16 mouse cellular contexts compared by ENCODE assay signal in the genomic region with DNA sequence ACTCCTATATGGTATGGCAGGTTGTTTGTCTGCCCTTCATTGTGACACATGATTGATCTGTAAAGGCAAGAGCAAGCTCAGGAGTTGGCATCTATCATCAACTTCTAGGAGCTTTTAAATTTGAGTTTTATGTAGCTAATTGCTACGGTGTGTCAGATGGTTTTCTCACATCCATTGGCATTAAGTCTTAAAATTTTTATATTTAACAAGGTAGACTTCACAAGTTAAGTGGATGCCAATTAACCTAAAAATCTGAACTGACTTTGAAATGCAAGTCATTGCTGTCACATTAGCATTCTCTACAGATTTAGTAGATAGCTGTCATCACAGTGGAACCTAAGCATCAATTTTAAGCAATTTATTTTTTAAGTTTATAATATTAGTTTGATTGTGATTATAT.
"Had no signal": no experiment of that assay in that cellular context is flagged by ENCODE, and none has a peak within 500 bp of the region (broad histone marks: within the 10 kb centered on the region; RNA-seq: fewer than 3 reads in every experiment).

No protein-coding gene starts in this region.

- H3K36me3 ChIP-seq: lung, embryonic 15.5 days; midbrain, embryonic 13.5 days; midbrain, embryonic 15.5 days; neural tube, embryonic 12.5 days; stomach, embryonic 15.5 days had no signal

- H3K9me3 ChIP-seq: lung, embryonic 15.5 days; megakaryocyte, embryonic 14.5 days; midbrain, embryonic 13.5 days; midbrain, embryonic 15.5 days; neural tube, embryonic 12.5 days; stomach, embryonic 15.5 days had no signal

- H3K27me3 ChIP-seq: lung, embryonic 15.5 days; megakaryocyte, embryonic 14.5 days; midbrain, embryonic 13.5 days; midbrain, embryonic 15.5 days; neural tube, embryonic 12.5 days; stomach, embryonic 15.5 days had no signal

- ATAC-seq: lung, postnatal 0 days; midbrain, embryonic 13.5 days; midbrain, embryonic 15.5 days had no signal

- H3K4me2 ChIP-seq: lung, embryonic 15.5 days; midbrain, embryonic 11.5 days; midbrain, embryonic 13.5 days; midbrain, embryonic 15.5 days; neural tube, embryonic 12.5 days; stomach, embryonic 15.5 days had no signal

- H3K27ac ChIP-seq: lung, embryonic 15.5 days; macrophage; midbrain, embryonic 13.5 days; midbrain, embryonic 15.5 days; neural tube, embryonic 12.5 days; stomach, embryonic 15.5 days; stomach, postnatal 0 days had no signal

- H3K4me3 ChIP-seq: lung, embryonic 15.5 days; megakaryocyte, embryonic 14.5 days; midbrain, embryonic 13.5 days; midbrain, embryonic 15.5 days; neural tube, embryonic 12.5 days; stomach, embryonic 15.5 days had no signal

- DNase-seq: lung, postnatal 14 days; lung, postnatal 36 days; right cerebral cortex, postnatal 14 days; thymus, adult 2 months; thymus, postnatal 25 days; thymus, postnatal 4 days had no signal

- H3K4me1 ChIP-seq: lung, embryonic 15.5 days; megakaryocyte, embryonic 14.5 days; midbrain, embryonic 13.5 days; midbrain, embryonic 15.5 days; neural tube, embryonic 12.5 days; stomach, embryonic 15.5 days had no signal

- H3K9ac ChIP-seq: lung, embryonic 15.5 days; midbrain, embryonic 13.5 days; midbrain, embryonic 15.5 days; neural tube, embryonic 12.5 days; stomach, embryonic 15.5 days had no signal
